34 mouse cellular contexts compared by ENCODE assay signal in the genomic region with DNA sequence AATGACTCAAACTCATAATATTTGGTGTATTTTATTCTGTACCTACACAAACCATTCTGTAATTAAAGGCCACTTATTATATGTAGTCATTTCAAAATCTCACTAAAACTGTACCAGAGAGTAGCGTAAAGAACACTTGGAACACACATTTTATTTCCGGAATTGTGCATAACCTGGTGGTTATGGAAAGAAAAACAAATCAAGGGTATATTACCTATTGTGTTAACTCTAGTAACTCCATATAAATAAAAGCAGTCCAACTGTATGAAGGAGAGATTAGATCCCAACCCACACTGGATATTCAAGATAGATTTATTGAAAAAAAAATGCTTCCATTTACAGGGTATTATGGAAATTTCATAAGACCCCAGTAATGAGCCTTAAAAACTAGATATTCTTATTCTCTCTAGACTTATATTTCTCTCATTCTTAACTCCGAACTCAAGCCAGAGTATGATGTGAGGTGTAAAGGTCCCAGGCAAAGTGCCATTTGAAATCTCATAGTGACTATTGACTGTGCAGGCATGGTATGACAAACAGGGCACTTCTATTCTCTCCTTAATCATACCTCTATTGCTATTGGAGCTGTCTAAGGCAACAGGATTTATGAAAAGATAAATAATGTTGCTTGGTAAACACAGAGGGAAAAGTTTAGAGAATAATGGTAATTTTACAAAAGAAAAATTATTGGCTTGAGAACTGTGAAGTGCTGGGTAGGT. TPM values are rescaled to one million over a fixed set of nuclear protein-coding genes. Genes with fewer than 3 reads are reported as not detected.
DNase-seq lines count a peak whose midpoint lies in the region; ATAC-seq lines count a peak whose summit lies in the region.
"Had no signal": no experiment of that assay in that cellular context is flagged by ENCODE, and none has a peak within 500 bp of the region (broad histone marks: within the 10 kb centered on the region; RNA-seq: fewer than 3 reads in every experiment).

No protein-coding gene starts in this region.

- H3K27ac ChIP-seq in kidney, embryonic 15.5 days, result no peak overlapping the region
- no peak overlapping the region for H3K27ac ChIP-seq in kidney, embryonic 14.5 days (ENCODE audit: low read depth, low read length)
- H3K27ac ChIP-seq in liver, embryonic 12.5 days, result peak overlapping the region; percentile 99
- H3K27ac ChIP-seq in stomach, embryonic 15.5 days, result no peak overlapping the region
- H3K27ac ChIP-seq: forebrain, embryonic 13.5 days; hindbrain, embryonic 14.5 days; left cerebral cortex, adult 2 months; limb, embryonic 15.5 days; midbrain, embryonic 13.5 days; neural tube, embryonic 12.5 days had no signal

- H3K4me2 ChIP-seq in kidney, embryonic 15.5 days, result no peak overlapping the region
- H3K4me2 ChIP-seq in kidney, embryonic 14.5 days (replicated peaks; ENCODE audit: low read depth, low read length), result no peak overlapping the region
- peak overlapping the region; percentile 61 for H3K4me2 ChIP-seq in liver, embryonic 12.5 days
- H3K4me2 ChIP-seq in stomach, embryonic 15.5 days, result no peak overlapping the region
- H3K4me2 ChIP-seq: forebrain, embryonic 13.5 days; hindbrain, embryonic 14.5 days; limb, embryonic 15.5 days; midbrain, embryonic 13.5 days; neural tube, embryonic 12.5 days had no signal

- no peaks in the 10 kb centered on the region for H3K9me3 ChIP-seq in kidney, embryonic 15.5 days (replicated peaks)
- no peaks in the 10 kb centered on the region for H3K9me3 ChIP-seq in kidney, embryonic 14.5 days (ENCODE audit: control insufficient read depth, low read length)
- no peaks in the 10 kb centered on the region for H3K9me3 ChIP-seq in liver, embryonic 12.5 days (replicated peaks)
- H3K9me3 ChIP-seq in stomach, embryonic 15.5 days, result no peaks in the 10 kb centered on the region
- H3K9me3 ChIP-seq: forebrain, embryonic 13.5 days; limb, embryonic 15.5 days; megakaryocyte, embryonic 14.5 days; midbrain, embryonic 13.5 days; neural tube, embryonic 12.5 days had no signal

- no peaks in the 10 kb centered on the region for H3K36me3 ChIP-seq in kidney, embryonic 15.5 days
- no peaks in the 10 kb centered on the region for H3K36me3 ChIP-seq in kidney, embryonic 14.5 days (ENCODE audit: control insufficient read depth, insufficient read depth, low read length)
- no peaks in the 10 kb centered on the region for H3K36me3 ChIP-seq in liver, embryonic 12.5 days
- no peaks in the 10 kb centered on the region for H3K36me3 ChIP-seq in stomach, embryonic 15.5 days
- H3K36me3 ChIP-seq: limb, embryonic 15.5 days; midbrain, embryonic 13.5 days; neural tube, embryonic 12.5 days had no signal

- WGBS in kidney, embryonic 15.5 days, result 88% methylated on average over 3 of the region's 3 CpGs
- WGBS in kidney, embryonic 14.5 days, result 96% methylated on average over 3 of the region's 3 CpGs
- WGBS in liver, embryonic 12.5 days (ENCODE audit: insufficient replicate concordance), result 73% methylated on average over 3 of the region's 3 CpGs
- WGBS in stomach, embryonic 15.5 days, result 91% methylated on average over 3 of the region's 3 CpGs

- no peaks in the 10 kb centered on the region for H3K4me1 ChIP-seq in kidney, embryonic 15.5 days
- H3K4me1 ChIP-seq in kidney, embryonic 14.5 days (ENCODE audit: control insufficient read depth, insufficient read depth, low read length), result no peaks in the 10 kb centered on the region
- peaks cover 44% of the 10 kb centered on the region for H3K4me1 ChIP-seq in liver, embryonic 12.5 days
- H3K4me1 ChIP-seq in stomach, embryonic 15.5 days, result no peaks in the 10 kb centered on the region
- H3K4me1 ChIP-seq: forebrain, embryonic 13.5 days; limb, embryonic 15.5 days; midbrain, embryonic 13.5 days; neural tube, embryonic 12.5 days had no signal

- DNase-seq in embryo, embryonic 10.5 days (ENCODE audit: low spot score), result no peak
- DNase-seq: adrenal gland, postnatal 25 days; cerebellum, adult 11 months; cerebellum, adult 9-11 months; gastrocnemius, postnatal 36 days; heart, postnatal 4 days; kidney, adult 9 months; kidney, postnatal 36 days; left cerebral cortex, postnatal 4 days; retina, postnatal 1 day; right cerebral cortex, postnatal 25 days; thymus, adult 2 months had no signal

- no peak overlapping the region for H3K9ac ChIP-seq in kidney, embryonic 15.5 days
- no peak overlapping the region for H3K9ac ChIP-seq in kidney, embryonic 14.5 days (ENCODE audit: low read depth, low read length)
- 0 out of 2 replicates have a peak overlapping the region, but pooled peaks have one; percentile 24 for H3K9ac ChIP-seq in liver, embryonic 12.5 days
- H3K9ac ChIP-seq in stomach, embryonic 15.5 days, result no peak overlapping the region
- H3K9ac ChIP-seq: forebrain, embryonic 13.5 days; hindbrain, embryonic 14.5 days; limb, embryonic 15.5 days; midbrain, embryonic 13.5 days; neural tube, embryonic 12.5 days had no signal

- ATAC-seq in kidney, embryonic 15.5 days (replicated peaks; ENCODE audit: low FRiP score), result peak; percentile 82; the same call in 1 of the 2 replicates
- no peak for ATAC-seq in kidney, embryonic 14.5 days (ENCODE audit: low FRiP score, low TSS enrichment)
- ATAC-seq in erythroblast, adult 5-6 weeks (replicated peaks; ENCODE audit: low FRiP score, poor library complexity, severe bottlenecking), result peak; percentile 53
- peak; percentile 83 for ATAC-seq in liver, embryonic 12.5 days
- peak; percentile 86 for ATAC-seq in stomach, embryonic 15.5 days (ENCODE audit: insufficient read depth, low FRiP score, low read depth)
- ATAC-seq in megakaryocyte progenitor cell, adult 5-6 weeks (replicated peaks; ENCODE audit: poor library complexity), result no peak
- ATAC-seq: CD4-positive, CD25-positive, alpha-beta regulatory T cell, adult 4 months; forebrain, embryonic 13.5 days; inflammation-experienced regulatory T-cells, adult 6 months; midbrain, embryonic 13.5 days had no signal

- no peak overlapping the region for H3K4me3 ChIP-seq in kidney, embryonic 15.5 days (replicated peaks)
- no peak overlapping the region for H3K4me3 ChIP-seq in kidney, embryonic 14.5 days (ENCODE audit: low read length)
- peak overlapping the region; percentile 41 for H3K4me3 ChIP-seq in liver, embryonic 12.5 days
- no peak overlapping the region for H3K4me3 ChIP-seq in stomach, embryonic 15.5 days (replicated peaks)
- H3K4me3 ChIP-seq: forebrain, embryonic 13.5 days; left cerebral cortex, adult 2 months; limb, embryonic 15.5 days; megakaryocyte, embryonic 14.5 days; midbrain, embryonic 13.5 days; neural tube, embryonic 12.5 days had no signal

- H3K27me3 ChIP-seq in kidney, embryonic 15.5 days, result no peaks in the 10 kb centered on the region
- H3K27me3 ChIP-seq in kidney, embryonic 14.5 days (ENCODE audit: control insufficient read depth, insufficient read depth, low read length), result no peaks in the 10 kb centered on the region
- no peaks in the 10 kb centered on the region for H3K27me3 ChIP-seq in liver, embryonic 12.5 days (replicated peaks)
- no peaks in the 10 kb centered on the region for H3K27me3 ChIP-seq in stomach, embryonic 15.5 days (replicated peaks)
- H3K27me3 ChIP-seq: forebrain, embryonic 13.5 days; limb, embryonic 15.5 days; megakaryocyte, embryonic 14.5 days; midbrain, embryonic 13.5 days; neural tube, embryonic 12.5 days had no signal

RNA-seq across cellular contexts. Expression of gene Hbb-bs, which starts 2.2 kb away (rescaled TPM):
- 7,996 and 8,703 TPM in 2 replicates for polyA plus RNA-seq in kidney, embryonic 15.5 days (2015; fragmentation: Nextera tagmentation; extraction: Ambion mirVana)
- polyA plus RNA-seq in kidney, embryonic 14.5 days (2014; fragmentation: Nextera tagmentation; extraction: Ambion mirVana), result 3,842 and 4,307 TPM in 2 replicates
- total RNA-seq in erythroblast, adult 5-6 weeks (2015; ENCODE audit: low replicate concordance), result 179,259 and 187,171 TPM in 2 replicates
- 69,583 and 76,927 TPM in 2 replicates for total RNA-seq in erythroblast, adult 5-6 weeks (2017; ENCODE audit: low replicate concordance)
- polyA plus RNA-seq in liver, embryonic 12.5 days (2016; fragmentation: Nextera tagmentation; extraction: Ambion mirVana), result 70,723 and 73,152 TPM in 2 replicates
- polyA plus RNA-seq in stomach, embryonic 15.5 days (2015; fragmentation: Nextera tagmentation; extraction: Ambion mirVana), result 8,336 and 14,080 TPM in 2 replicates
- 25.1 and 66.9 TPM in 2 replicates for total RNA-seq in megakaryocyte progenitor cell, adult 5-6 weeks (2015)
- 7.5 and 24.0 TPM in 2 replicates for total RNA-seq in megakaryocyte progenitor cell, adult 5-6 weeks (2017)

RNA-seq across cellular contexts. Expression of gene Hbb-bt, which starts 11.9 kb away (rescaled TPM):
- polyA plus RNA-seq in kidney, embryonic 15.5 days (2015; fragmentation: Nextera tagmentation; extraction: Ambion mirVana), result 2,879 and 3,105 TPM in 2 replicates
- 1,529 and 1,788 TPM in 2 replicates for polyA plus RNA-seq in kidney, embryonic 14.5 days (2014; fragmentation: Nextera tagmentation; extraction: Ambion mirVana)
- 39,556 and 40,045 TPM in 2 replicates for total RNA-seq in erythroblast, adult 5-6 weeks (2015; ENCODE audit: low replicate concordance)
- total RNA-seq in erythroblast, adult 5-6 weeks (2017; ENCODE audit: low replicate concordance), result 14,681 and 15,230 TPM in 2 replicates
- polyA plus RNA-seq in liver, embryonic 12.5 days (2016; fragmentation: Nextera tagmentation; extraction: Ambion mirVana), result 37,996 and 38,837 TPM in 2 replicates
- polyA plus RNA-seq in stomach, embryonic 15.5 days (2015; fragmentation: Nextera tagmentation; extraction: Ambion mirVana), result 3,099 and 5,430 TPM in 2 replicates
- 16.9 and 36.5 TPM in 2 replicates for total RNA-seq in megakaryocyte progenitor cell, adult 5-6 weeks (2015)
- total RNA-seq in megakaryocyte progenitor cell, adult 5-6 weeks (2017), result 0.71 and 3.5 TPM in 2 replicates

RNA-seq across cellular contexts. Expression of gene Hbb-bh2, which starts 14.6 kb away (rescaled TPM):
- not detected in 2 replicates for polyA plus RNA-seq in kidney, embryonic 15.5 days (2015; fragmentation: Nextera tagmentation; extraction: Ambion mirVana)
- polyA plus RNA-seq in kidney, embryonic 14.5 days (2014; fragmentation: Nextera tagmentation; extraction: Ambion mirVana), result not detected in 2 replicates
- total RNA-seq in erythroblast, adult 5-6 weeks (2015; ENCODE audit: low replicate concordance), result not detected in 2 replicates
- total RNA-seq in erythroblast, adult 5-6 weeks (2017; ENCODE audit: low replicate concordance), result 1.0 and 4.6 TPM in 2 replicates
- 0.72 and 1.2 TPM in 2 replicates for polyA plus RNA-seq in liver, embryonic 12.5 days (2016; fragmentation: Nextera tagmentation; extraction: Ambion mirVana)
- polyA plus RNA-seq in stomach, embryonic 15.5 days (2015; fragmentation: Nextera tagmentation; extraction: Ambion mirVana), result not detected in 2 replicates
- not detected in 2 replicates for total RNA-seq in megakaryocyte progenitor cell, adult 5-6 weeks (2015)
- not detected in 2 replicates for total RNA-seq in megakaryocyte progenitor cell, adult 5-6 weeks (2017)
- total RNA-seq: adrenal gland, postnatal 25 days; gastrocnemius, adult 18-20 months; gastrocnemius, postnatal 36 days; heart, postnatal 4 days; layer of hippocampus, adult 8-10 months; left cerebral cortex, adult 2 months; left cerebral cortex, postnatal 4 days had no signal
- polyA plus RNA-seq: brain, embryonic 14.5 days; CD4-positive, CD25-positive, alpha-beta regulatory T cell, adult 4 months; cortical plate, adult 2 months; embryonic facial prominence, embryonic 11.5 days; forebrain, embryonic 13.5 days; heart, embryonic 16.5 days; hindbrain, embryonic 14.5 days; inflammation-experienced regulatory T-cells, adult 6 months; limb, embryonic 15.5 days; midbrain, embryonic 13.5 days; spleen, adult 2 months; thymus, adult 2 months had no signal

RNA-seq across cellular contexts. Expression of gene Hbb-bh1, which starts 17.3 kb away (rescaled TPM):
- 1.8 and 2.3 TPM in 2 replicates for polyA plus RNA-seq in kidney, embryonic 15.5 days (2015; fragmentation: Nextera tagmentation; extraction: Ambion mirVana)
- polyA plus RNA-seq in kidney, embryonic 14.5 days (2014; fragmentation: Nextera tagmentation; extraction: Ambion mirVana), result 2.8 and 6.5 TPM in 2 replicates
- not detected in 2 replicates for total RNA-seq in erythroblast, adult 5-6 weeks (2015; ENCODE audit: low replicate concordance)
- total RNA-seq in erythroblast, adult 5-6 weeks (2017; ENCODE audit: low replicate concordance), result not detected in 2 replicates
- polyA plus RNA-seq in liver, embryonic 12.5 days (2016; fragmentation: Nextera tagmentation; extraction: Ambion mirVana), result 1,392 and 1,481 TPM in 2 replicates
- 4.5 and 5.1 TPM in 2 replicates for polyA plus RNA-seq in stomach, embryonic 15.5 days (2015; fragmentation: Nextera tagmentation; extraction: Ambion mirVana)
- not detected in 2 replicates for total RNA-seq in megakaryocyte progenitor cell, adult 5-6 weeks (2015)
- not detected in 2 replicates for total RNA-seq in megakaryocyte progenitor cell, adult 5-6 weeks (2017)
- total RNA-seq: adrenal gland, postnatal 25 days; gastrocnemius, adult 18-20 months; gastrocnemius, postnatal 36 days; heart, postnatal 4 days; layer of hippocampus, adult 8-10 months; left cerebral cortex, adult 2 months; left cerebral cortex, postnatal 4 days had no signal
- polyA plus RNA-seq: CD4-positive, CD25-positive, alpha-beta regulatory T cell, adult 4 months; cortical plate, adult 2 months; inflammation-experienced regulatory T-cells, adult 6 months had no signal

RNA-seq across cellular contexts. Expression of gene Hbb-y, which starts 27.3 kb away (rescaled TPM):
- polyA plus RNA-seq in kidney, embryonic 15.5 days (2015; fragmentation: Nextera tagmentation; extraction: Ambion mirVana), result 188 and 278 TPM in 2 replicates
- polyA plus RNA-seq in kidney, embryonic 14.5 days (2014; fragmentation: Nextera tagmentation; extraction: Ambion mirVana), result 578 and 855 TPM in 2 replicates
- total RNA-seq in erythroblast, adult 5-6 weeks (2015; ENCODE audit: low replicate concordance), result 2.9 and 8.6 TPM in 2 replicates
- total RNA-seq in erythroblast, adult 5-6 weeks (2017; ENCODE audit: low replicate concordance), result not detected in 2 replicates
- 9,927 and 10,875 TPM in 2 replicates for polyA plus RNA-seq in liver, embryonic 12.5 days (2016; fragmentation: Nextera tagmentation; extraction: Ambion mirVana)
- 247 and 357 TPM in 2 replicates for polyA plus RNA-seq in stomach, embryonic 15.5 days (2015; fragmentation: Nextera tagmentation; extraction: Ambion mirVana)
- total RNA-seq in megakaryocyte progenitor cell, adult 5-6 weeks (2015), result not detected in 2 replicates
- total RNA-seq in megakaryocyte progenitor cell, adult 5-6 weeks (2017), result not detected in 2 replicates
- total RNA-seq: adrenal gland, postnatal 25 days; gastrocnemius, adult 18-20 months; gastrocnemius, postnatal 36 days; layer of hippocampus, adult 8-10 months; left cerebral cortex, adult 2 months; left cerebral cortex, postnatal 4 days had no signal
- polyA plus RNA-seq: CD4-positive, CD25-positive, alpha-beta regulatory T cell, adult 4 months; inflammation-experienced regulatory T-cells, adult 6 months had no signal

Comparison
In these comparisons a context has a peak if more than half of its experiments do, and no peak if none do; other contexts are left out.
1. ATAC-seq: peak in kidney, embryonic 15.5 days (single experiment), erythroblast, adult 5-6 weeks (single experiment), liver, embryonic 12.5 days (single experiment) and stomach, embryonic 15.5 days (single experiment); none in kidney, embryonic 14.5 days (single experiment) and megakaryocyte progenitor cell, adult 5-6 weeks (single experiment).